Mouse (Mus musculus): ENCODE results near the gene Smpd4. TPM values are rescaled to one million over a fixed set of nuclear protein-coding genes. Genes with fewer than 3 reads are reported as not detected.
"Not testable (repeated sequence)": the region's sequence is repeated elsewhere in the genome, so short reads cannot be mapped to it uniquely, and the experiment has no call there.

Smpd4 gene
- polyA plus RNA-seq, 1 experiment: 113 TPM

- H3K4me1 ChIP-seq (ENCODE audit: control insufficient read depth, insufficient read depth, low read length): no peaks in the 10 kb centered on the region
- WGBS: 10% methylated on average over 4 of the region's 4 CpGs
- H3K27ac ChIP-seq (ENCODE audit: insufficient read depth, low read length): no peak overlapping the region
- DNase-seq: no peak
- no peak for TF ChIP-seq POLR2A (IDR thresholded peaks at IDR 0.05; ENCODE audit: borderline replicate concordance, insufficient read depth, low read length)
- no peak for TF ChIP-seq CTCF (IDR thresholded peaks at IDR 0.05; ENCODE audit: borderline replicate concordance, insufficient read depth, low read depth, low read length)
- no peaks in the 10 kb centered on the region; the same call in 1 of the 2 replicates for H3K27me3 ChIP-seq (ENCODE audit: control insufficient read depth, insufficient read depth, low read length)
- H3K4me3 ChIP-seq (replicated peaks; ENCODE audit: insufficient read depth, low read depth, low read length): no peak overlapping the region
These were observed 14.2 kb upstream of the Smpd4 start for GRCm38 (mm10) chr16:17604941-17605340.

DNA sequence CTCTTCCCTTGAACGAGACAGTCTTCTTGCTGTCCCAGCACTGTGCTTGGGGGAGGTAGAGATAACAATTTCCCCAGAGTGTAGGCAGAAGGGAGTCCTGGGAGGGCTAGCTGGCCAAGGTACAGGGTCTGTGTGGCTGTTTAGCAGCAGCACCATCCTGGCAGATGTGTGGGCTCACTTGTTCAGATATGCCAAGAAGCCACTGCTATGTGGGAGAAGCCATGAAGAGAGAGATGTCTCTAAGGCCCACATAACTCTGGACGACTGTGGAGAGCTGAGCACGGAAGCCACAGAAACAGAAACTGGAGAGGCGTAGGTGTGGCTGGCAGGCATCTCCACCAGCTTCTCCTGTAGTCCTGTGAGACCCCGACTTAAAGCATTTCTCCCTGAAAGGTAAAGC is 13.5 kb upstream of the Smpd4 start:
- Histone ChIP-seq H3K4me3 (replicated peaks; ENCODE audit: insufficient read depth, low read depth, low read length) (no peak overlapping the region), H3K27ac (ENCODE audit: insufficient read depth, low read length) (no peak overlapping the region), H3K27me3 (ENCODE audit: control insufficient read depth, insufficient read depth, low read length) (no peaks in the 10 kb centered on the region; the same call in 1 of the 2 replicates), H3K4me1 (ENCODE audit: control insufficient read depth, insufficient read depth, low read length) (no peaks in the 10 kb centered on the region)
- WGBS: 63% methylated on average over 5 of the region's 5 CpGs
- no peak for DNase-seq
- TF ChIP-seq POLR2A (IDR thresholded peaks at IDR 0.05; ENCODE audit: borderline replicate concordance, insufficient read depth, low read length): no peak
- TF ChIP-seq CTCF (IDR thresholded peaks at IDR 0.05; ENCODE audit: borderline replicate concordance, insufficient read depth, low read depth, low read length): no peak

- H3K27me3 ChIP-seq (ENCODE audit: control insufficient read depth, insufficient read depth, low read length): no peaks in the 10 kb centered on the region
- H3K27ac ChIP-seq (ENCODE audit: insufficient read depth, low read length): no peak overlapping the region
- no peaks in the 10 kb centered on the region for H3K4me1 ChIP-seq (ENCODE audit: control insufficient read depth, insufficient read depth, low read length)
- 50% methylated on average over 4 of the region's 4 CpGs for WGBS
- no peak overlapping the region for H3K4me3 ChIP-seq (replicated peaks; ENCODE audit: insufficient read depth, low read depth, low read length)
- TF ChIP-seq CTCF (IDR thresholded peaks at IDR 0.05; ENCODE audit: borderline replicate concordance, insufficient read depth, low read depth, low read length) (no peak), POLR2A (IDR thresholded peaks at IDR 0.05; ENCODE audit: borderline replicate concordance, insufficient read depth, low read length) (no peak)
- DNase-seq: no peak
These were observed 7.8 kb upstream of the Smpd4 start for GRCm38 (mm10) chr16:17611383-17611782.

DNA sequence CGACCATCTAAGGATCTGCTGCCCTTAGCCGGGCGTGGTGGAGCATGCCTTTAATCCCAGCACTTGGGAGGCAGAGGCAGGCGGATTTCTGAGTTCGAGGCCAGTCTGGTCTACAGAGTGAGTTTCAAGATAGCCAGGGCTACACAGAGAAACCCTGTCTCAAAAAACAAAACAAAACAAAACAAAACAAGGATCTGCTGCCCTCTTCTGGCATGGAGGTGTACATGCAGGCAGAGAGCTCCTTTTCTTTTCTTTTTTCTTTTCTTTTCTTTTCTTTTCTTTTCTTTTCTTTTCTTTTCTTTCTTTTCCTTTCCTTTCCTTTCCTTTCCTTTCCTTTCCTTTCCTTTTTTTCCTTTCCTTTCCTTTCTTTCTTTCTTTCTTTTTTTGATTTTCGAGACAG is 4.4 kb upstream of the Smpd4 start:
- H3K4me1 ChIP-seq (ENCODE audit: control insufficient read depth, insufficient read depth, low read length); H3K27ac ChIP-seq (ENCODE audit: insufficient read depth, low read length); H3K27me3 ChIP-seq (ENCODE audit: control insufficient read depth, insufficient read depth, low read length); DNase-seq; H3K4me3 ChIP-seq (replicated peaks; ENCODE audit: insufficient read depth, low read depth, low read length): not testable (repeated sequence)
- TF ChIP-seq CTCF (IDR thresholded peaks at IDR 0.05; ENCODE audit: borderline replicate concordance, insufficient read depth, low read depth, low read length): peak; percentile 43; the same call in 1 of the 2 replicates
- WGBS: 85% methylated on average over 6 of the region's 6 CpGs

- WGBS: 86% methylated on average over 5 of the region's 5 CpGs
These were observed 2.9 kb upstream of the Smpd4 start for GRCm38 (mm10) chr16:17616212-17616611.

DNA sequence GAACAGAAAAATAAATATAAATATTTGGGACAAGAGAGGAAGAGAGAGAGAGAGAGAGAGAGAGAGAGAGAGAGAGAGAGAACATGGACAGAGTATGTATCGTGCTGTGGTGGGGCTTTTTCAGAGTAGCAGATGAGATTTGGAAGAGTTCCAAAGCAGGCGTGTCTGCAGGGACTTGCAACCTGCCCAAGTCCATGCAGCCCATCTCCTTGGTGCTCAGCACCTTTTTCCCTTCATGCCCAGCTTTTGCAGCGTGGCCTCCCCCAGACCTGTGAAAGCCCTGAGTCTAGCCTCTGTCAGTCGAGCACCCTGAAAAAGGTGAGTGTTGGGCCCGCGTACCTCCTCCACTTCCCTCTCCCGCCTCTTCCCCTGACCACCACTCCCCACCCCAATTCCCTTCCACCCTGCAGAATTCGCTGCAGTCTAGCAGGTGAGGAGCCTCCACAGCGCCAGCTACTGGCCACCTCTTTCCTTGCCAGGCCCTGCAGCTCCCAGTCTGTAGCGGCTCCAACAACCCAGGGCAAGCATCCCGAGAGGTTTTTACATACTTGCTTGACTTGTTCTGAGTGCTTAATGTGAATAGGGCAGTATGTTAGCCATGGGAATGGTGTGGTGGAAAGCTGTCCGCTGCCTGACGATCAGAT is 1.1 kb upstream of the Smpd4 start:
- no peak for TF ChIP-seq POLR2A (IDR thresholded peaks at IDR 0.05; ENCODE audit: borderline replicate concordance, insufficient read depth, low read length)
- peak; percentile 79 for TF ChIP-seq CTCF (IDR thresholded peaks at IDR 0.05; ENCODE audit: borderline replicate concordance, insufficient read depth, low read depth, low read length)
- 12% methylated on average over 13 of the region's 13 CpGs for WGBS

More at GRCm38 (mm10) chr16:17616212-17616611, 2.9 kb upstream of the Smpd4 start:
- Histone ChIP-seq H3K27me3 (ENCODE audit: control insufficient read depth, insufficient read depth, low read length) (no peaks in the 10 kb centered on the region), H3K27ac (ENCODE audit: insufficient read depth, low read length) (no peak overlapping the region), H3K4me3 (replicated peaks; ENCODE audit: insufficient read depth, low read depth, low read length) (no peak overlapping the region), H3K4me1 (ENCODE audit: control insufficient read depth, insufficient read depth, low read length) (peaks cover 3% of the 10 kb centered on the region; the same call in 1 of the 2 replicates)
- DNase-seq: no peak
- no peak for TF ChIP-seq POLR2A (IDR thresholded peaks at IDR 0.05; ENCODE audit: borderline replicate concordance, insufficient read depth, low read length)
- TF ChIP-seq CTCF (IDR thresholded peaks at IDR 0.05; ENCODE audit: borderline replicate concordance, insufficient read depth, low read depth, low read length): no peak

GRCm38 (mm10) chr16:17621936-17622335 is 2.8 kb downstream of the Smpd4 start:
- WGBS: 100% methylated on average over 1 of the region's 1 CpGs
- H3K27me3 ChIP-seq (ENCODE audit: control insufficient read depth, insufficient read depth, low read length): no peaks in the 10 kb centered on the region

More for the DNA sequence above, 1.1 kb upstream of the Smpd4 start:
- no peak overlapping the region for H3K27ac ChIP-seq (ENCODE audit: insufficient read depth, low read length)
- H3K4me1 ChIP-seq (ENCODE audit: control insufficient read depth, insufficient read depth, low read length): peaks cover 3% of the 10 kb centered on the region; the same call in 1 of the 2 replicates
- no peaks in the 10 kb centered on the region for H3K27me3 ChIP-seq (ENCODE audit: control insufficient read depth, insufficient read depth, low read length)
- H3K4me3 ChIP-seq (replicated peaks; ENCODE audit: insufficient read depth, low read depth, low read length): peak overlapping the region; percentile 33
- peak; percentile 60 to 71 for DNase-seq

More at GRCm38 (mm10) chr16:17621936-17622335, 2.8 kb downstream of the Smpd4 start:
- Histone ChIP-seq H3K27ac (ENCODE audit: insufficient read depth, low read length) (no peak overlapping the region), H3K4me3 (replicated peaks; ENCODE audit: insufficient read depth, low read depth, low read length) (no peak overlapping the region), H3K4me1 (ENCODE audit: control insufficient read depth, insufficient read depth, low read length) (peaks cover 3% of the 10 kb centered on the region; the same call in 1 of the 2 replicates)
- TF ChIP-seq POLR2A (IDR thresholded peaks at IDR 0.05; ENCODE audit: borderline replicate concordance, insufficient read depth, low read length) (no peak), CTCF (IDR thresholded peaks at IDR 0.05; ENCODE audit: borderline replicate concordance, insufficient read depth, low read depth, low read length) (no peak)
- DNase-seq: no peak

All from cerebellum, adult 2 months (tissue).